Mouse (Mus musculus): ENCODE data around the gene Arhgef16. TPM values are rescaled to one million over a fixed set of nuclear protein-coding genes. Genes with fewer than 3 reads are reported as not detected.
A peak's percentile ranks its signal among the peaks of the same experiment; 100 is the strongest.

The Arhgef16 gene
- polyA plus RNA-seq, 1 experiment from 2014 or later: 1.6 TPM

DNA sequence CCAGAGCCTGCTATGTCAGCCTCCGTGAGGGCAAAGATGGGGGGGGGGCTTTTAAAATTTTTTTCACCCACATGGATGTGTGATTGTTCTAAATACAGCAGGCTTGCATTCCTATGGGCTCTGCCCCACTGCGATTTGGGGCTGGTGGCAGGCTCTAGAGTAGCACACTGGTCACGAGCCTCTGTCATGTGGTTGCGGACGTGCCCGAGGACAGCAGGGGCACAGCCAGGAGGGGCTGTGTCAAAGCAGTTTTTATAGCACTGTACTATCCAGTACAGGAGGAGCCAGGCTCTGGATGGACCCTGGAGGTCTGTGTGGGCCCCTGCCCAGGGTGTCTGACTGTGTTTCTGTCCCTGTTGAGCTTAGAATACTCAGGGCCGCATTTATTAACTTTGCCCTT is 28.5 kb upstream of the Arhgef16 start:
- 90% methylated on average over 7 of the region's 7 CpGs for WGBS
- H3K4me1 ChIP-seq (ENCODE audit: control insufficient read depth, insufficient read depth, low read length): peaks cover 7% of the 10 kb centered on the region
- H3K9me3 ChIP-seq (replicated peaks; ENCODE audit: control insufficient read depth, low read length, poor library complexity, severe bottlenecking): no peaks in the 10 kb centered on the region
- H3K27me3 ChIP-seq (ENCODE audit: control insufficient read depth, insufficient read depth, low read depth, low read length): no peaks in the 10 kb centered on the region
- ATAC-seq: no peak
- no peak overlapping the region for H3K27ac ChIP-seq (ENCODE audit: low read length)
- H3K9ac ChIP-seq (ENCODE audit: low read depth, low read length): no peak overlapping the region
- H3K4me2 ChIP-seq (ENCODE audit: low read length): no peak overlapping the region
- H3K4me3 ChIP-seq (ENCODE audit: low read depth, low read length): no peak overlapping the region
- no peaks in the 10 kb centered on the region for H3K36me3 ChIP-seq (ENCODE audit: control insufficient read depth, insufficient read depth, low read length)

DNA sequence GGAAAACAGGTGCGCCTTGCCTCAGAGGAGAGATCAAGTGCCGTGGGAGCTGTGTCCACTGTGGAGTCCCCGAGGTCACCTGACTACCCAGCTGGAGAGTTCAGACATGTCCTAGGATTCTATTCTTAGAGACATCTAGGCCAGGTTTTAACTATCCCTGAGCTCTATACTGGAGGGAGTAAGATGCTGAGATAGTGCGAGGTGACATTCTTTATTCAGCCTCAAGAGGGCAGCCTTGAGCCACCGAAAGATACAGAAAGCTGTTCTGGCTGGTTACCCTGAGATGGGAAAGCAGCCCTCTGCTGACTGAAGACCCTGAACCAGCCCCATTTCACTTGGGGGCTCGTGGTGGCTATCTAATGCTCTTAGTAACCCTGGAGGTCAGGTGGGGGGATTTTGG is 27.4 kb upstream of the Arhgef16 start:
- H3K27ac ChIP-seq (ENCODE audit: low read length): no peak overlapping the region
- no peaks in the 10 kb centered on the region for H3K9me3 ChIP-seq (replicated peaks; ENCODE audit: control insufficient read depth, low read length, poor library complexity, severe bottlenecking)
- WGBS: 6% methylated on average over 6 of the region's 6 CpGs
- H3K4me3 ChIP-seq (ENCODE audit: low read depth, low read length): no peak overlapping the region
- no peaks in the 10 kb centered on the region for H3K27me3 ChIP-seq (ENCODE audit: control insufficient read depth, insufficient read depth, low read depth, low read length)
- peak overlapping the region; percentile 33; the same call in 1 of the 2 replicates for H3K4me2 ChIP-seq (ENCODE audit: low read length)
- no peak overlapping the region for H3K9ac ChIP-seq (ENCODE audit: low read depth, low read length)
- peaks cover 7% of the 10 kb centered on the region for H3K4me1 ChIP-seq (ENCODE audit: control insufficient read depth, insufficient read depth, low read length)
- peak; percentile 69 for ATAC-seq
- H3K36me3 ChIP-seq (ENCODE audit: control insufficient read depth, insufficient read depth, low read length): no peaks in the 10 kb centered on the region

DNA sequence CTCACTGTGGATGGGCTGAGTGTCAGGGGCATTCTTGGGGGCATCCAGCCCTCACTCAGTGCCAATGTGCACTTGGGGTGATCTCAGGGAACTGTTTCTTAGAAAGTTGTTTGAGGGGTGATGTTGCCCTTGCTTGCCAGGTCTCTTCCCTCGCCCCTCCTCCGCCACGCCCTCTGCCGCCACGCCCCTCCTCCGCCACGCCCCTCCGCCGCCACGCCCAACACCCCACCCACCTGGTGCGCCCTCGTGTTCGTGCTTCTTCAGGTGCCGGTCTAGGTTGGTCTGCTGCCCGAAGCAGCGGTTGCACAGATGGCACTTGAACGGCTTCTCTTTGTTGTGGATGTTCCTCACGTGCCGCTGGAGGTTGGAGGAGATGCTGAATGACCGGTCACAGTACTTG is 27.0 kb upstream of the Arhgef16 start:
- no peak overlapping the region for H3K4me3 ChIP-seq (ENCODE audit: low read depth, low read length)
- H3K27me3 ChIP-seq (ENCODE audit: control insufficient read depth, insufficient read depth, low read depth, low read length): no peaks in the 10 kb centered on the region
- ATAC-seq: no peak
- H3K9ac ChIP-seq (ENCODE audit: low read depth, low read length): no peak overlapping the region
- no peaks in the 10 kb centered on the region for H3K9me3 ChIP-seq (replicated peaks; ENCODE audit: control insufficient read depth, low read length, poor library complexity, severe bottlenecking)
- peaks cover 7% of the 10 kb centered on the region for H3K4me1 ChIP-seq (ENCODE audit: control insufficient read depth, insufficient read depth, low read length)
- H3K27ac ChIP-seq (ENCODE audit: low read length): no peak overlapping the region
- WGBS: 8% methylated on average over 17 of the region's 20 CpGs
- peak overlapping the region; percentile 33; the same call in 1 of the 2 replicates for H3K4me2 ChIP-seq (ENCODE audit: low read length)
- no peaks in the 10 kb centered on the region for H3K36me3 ChIP-seq (ENCODE audit: control insufficient read depth, insufficient read depth, low read length)

DNA sequence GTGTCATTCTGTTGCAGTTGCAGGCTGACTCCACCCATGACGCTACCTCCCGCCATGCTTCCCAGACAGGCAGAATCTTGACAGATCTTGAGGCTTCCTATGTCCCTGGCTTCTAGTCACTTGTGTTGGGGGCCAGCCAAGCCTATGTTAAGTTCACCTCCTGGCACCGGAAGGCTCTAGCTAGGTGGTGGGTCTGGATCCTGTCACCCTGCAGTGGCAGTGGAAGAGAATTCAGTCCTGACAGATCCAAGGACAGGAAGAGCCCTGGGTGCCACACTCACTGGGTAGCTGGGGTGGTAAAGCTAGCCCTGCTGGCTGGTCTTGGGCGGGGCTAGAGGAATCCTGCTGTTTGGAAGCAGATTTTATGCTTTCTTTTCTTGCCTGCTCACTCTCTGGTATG is 23.9 kb upstream of the Arhgef16 start:
- WGBS: 62% methylated on average over 4 of the region's 4 CpGs
- H3K9ac ChIP-seq (ENCODE audit: low read depth, low read length): no peak overlapping the region
- peaks cover 2% of the 10 kb centered on the region; the same call in 1 of the 2 replicates for H3K4me1 ChIP-seq (ENCODE audit: control insufficient read depth, insufficient read depth, low read length)
- H3K27me3 ChIP-seq (ENCODE audit: control insufficient read depth, insufficient read depth, low read depth, low read length): no peaks in the 10 kb centered on the region
- no peaks in the 10 kb centered on the region for H3K9me3 ChIP-seq (replicated peaks; ENCODE audit: control insufficient read depth, low read length, poor library complexity, severe bottlenecking)
- no peak overlapping the region for H3K4me2 ChIP-seq (ENCODE audit: low read length)
- ATAC-seq: no peak
- H3K27ac ChIP-seq (ENCODE audit: low read length): no peak overlapping the region
- H3K36me3 ChIP-seq (ENCODE audit: control insufficient read depth, insufficient read depth, low read length): no peaks in the 10 kb centered on the region
- no peak overlapping the region for H3K4me3 ChIP-seq (ENCODE audit: low read depth, low read length)

DNA sequence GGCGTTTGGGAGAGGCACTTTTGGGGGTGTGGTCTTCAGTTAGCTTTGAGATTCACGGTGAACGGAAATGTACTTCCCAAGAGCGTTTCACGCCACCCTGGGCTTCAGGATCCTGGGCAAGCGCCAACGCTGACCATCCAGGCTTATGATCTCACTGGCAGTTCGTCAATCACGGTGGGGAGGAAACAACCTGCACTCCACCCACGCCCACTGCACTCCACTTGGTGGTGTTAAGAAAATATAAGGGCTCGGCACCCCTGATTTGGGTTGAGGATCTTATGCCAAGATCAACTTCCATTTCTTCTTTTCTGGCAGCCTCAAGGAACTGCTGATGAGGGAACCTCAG is 12.1 kb upstream of the Arhgef16 start:
- no peak for ATAC-seq
- H3K27me3 ChIP-seq (ENCODE audit: control insufficient read depth, insufficient read depth, low read depth, low read length): no peaks in the 10 kb centered on the region
- H3K9ac ChIP-seq (ENCODE audit: low read depth, low read length): no peak overlapping the region
- no peak overlapping the region for H3K27ac ChIP-seq (ENCODE audit: low read length)
- H3K4me1 ChIP-seq (ENCODE audit: control insufficient read depth, insufficient read depth, low read length): no peaks in the 10 kb centered on the region
- no peaks in the 10 kb centered on the region for H3K9me3 ChIP-seq (replicated peaks; ENCODE audit: control insufficient read depth, low read length, poor library complexity, severe bottlenecking)
- no peak overlapping the region for H3K4me2 ChIP-seq (ENCODE audit: low read length)
- H3K4me3 ChIP-seq (ENCODE audit: low read depth, low read length): no peak overlapping the region
- no peaks in the 10 kb centered on the region for H3K36me3 ChIP-seq (ENCODE audit: control insufficient read depth, insufficient read depth, low read length)
- 80% methylated on average over 11 of the region's 11 CpGs for WGBS

DNA sequence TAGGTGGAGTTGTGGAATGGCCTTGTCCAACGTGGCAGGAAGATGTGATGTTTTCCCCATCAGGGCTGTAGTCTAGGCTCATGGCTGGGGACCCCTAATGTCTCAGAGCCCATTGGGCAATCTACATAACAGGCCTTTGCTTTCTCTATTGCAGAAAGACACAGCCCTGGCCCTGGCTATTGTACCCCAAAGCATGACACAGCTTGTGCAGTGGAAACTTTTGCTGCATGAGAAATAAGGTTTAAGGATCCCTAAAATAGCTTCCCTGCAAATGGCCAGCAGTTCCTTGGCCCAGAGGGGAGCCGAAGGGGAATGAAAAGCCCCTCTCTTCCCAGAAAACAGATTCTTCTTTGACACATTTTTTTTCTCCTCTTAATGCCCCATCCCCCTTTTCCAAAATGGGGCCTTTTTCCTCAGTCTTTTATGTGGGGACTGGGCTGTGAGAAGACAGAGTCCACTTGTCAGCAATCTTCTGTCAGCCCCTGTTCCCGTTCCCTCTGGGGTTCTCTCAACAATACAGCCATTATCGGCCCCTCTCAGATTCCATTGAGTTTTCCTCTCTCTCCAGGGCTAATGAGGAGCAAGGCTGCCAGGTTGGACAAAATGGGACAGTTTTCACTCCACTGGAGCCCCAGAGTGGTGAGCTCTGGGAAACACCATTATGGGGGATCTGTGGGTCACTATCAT is 11.6 kb upstream of the Arhgef16 start:
- H3K4me1 ChIP-seq (ENCODE audit: control insufficient read depth, insufficient read depth, low read length): no peaks in the 10 kb centered on the region
- no peak overlapping the region for H3K4me3 ChIP-seq (ENCODE audit: low read depth, low read length)
- no peak overlapping the region for H3K4me2 ChIP-seq (ENCODE audit: low read length)
- peak; percentile 66; the same call in 1 of the 2 replicates for ATAC-seq
- no peaks in the 10 kb centered on the region for H3K27me3 ChIP-seq (ENCODE audit: control insufficient read depth, insufficient read depth, low read depth, low read length)
- H3K27ac ChIP-seq (ENCODE audit: low read length): 0 out of 2 replicates have a peak overlapping the region, but pooled peaks have one; percentile 49
- 37% methylated on average over 4 of the region's 4 CpGs for WGBS
- H3K9me3 ChIP-seq (replicated peaks; ENCODE audit: control insufficient read depth, low read length, poor library complexity, severe bottlenecking): no peaks in the 10 kb centered on the region
- H3K36me3 ChIP-seq (ENCODE audit: control insufficient read depth, insufficient read depth, low read length): no peaks in the 10 kb centered on the region
- no peak overlapping the region for H3K9ac ChIP-seq (ENCODE audit: low read depth, low read length)

DNA sequence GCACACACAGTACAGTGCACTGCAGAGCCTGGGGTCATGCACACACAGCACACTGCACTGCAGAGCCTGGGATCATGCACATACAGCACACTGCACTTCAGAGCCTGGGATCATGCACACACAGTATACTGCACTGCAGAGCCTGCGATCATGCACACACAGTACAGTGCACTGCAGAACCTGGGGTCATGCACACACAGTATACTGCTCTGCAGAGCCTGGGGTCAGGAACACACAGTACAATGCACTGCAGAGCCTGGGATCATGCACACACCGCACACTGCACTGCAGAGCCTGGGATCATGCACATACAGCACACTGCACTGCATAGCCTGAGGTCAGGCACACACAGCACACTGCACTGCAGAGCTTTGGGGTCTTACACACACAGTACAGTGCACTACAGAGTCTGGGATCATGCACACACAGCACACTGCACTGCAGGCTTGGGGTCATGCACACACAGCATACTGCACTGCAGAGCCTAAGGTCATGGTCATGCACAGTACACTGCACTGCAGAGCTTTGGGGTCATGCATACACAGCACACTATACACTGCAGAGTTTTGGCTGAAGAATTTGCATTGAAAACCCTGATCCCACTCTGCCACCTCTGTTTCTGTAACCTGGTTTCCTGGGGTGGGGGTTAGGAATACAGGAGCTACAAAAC is 10.8 kb upstream of the Arhgef16 start:
- no peak overlapping the region for H3K9ac ChIP-seq (ENCODE audit: low read depth, low read length)
- WGBS: 89% methylated on average over 2 of the region's 2 CpGs
- H3K27ac ChIP-seq (ENCODE audit: low read length): 0 out of 2 replicates have a peak overlapping the region, but pooled peaks have one; percentile 49
- H3K36me3 ChIP-seq (ENCODE audit: control insufficient read depth, insufficient read depth, low read length): no peaks in the 10 kb centered on the region
- ATAC-seq: 0 out of 2 replicates have a peak, but pooled peaks have one; percentile 25
- H3K4me3 ChIP-seq (ENCODE audit: low read depth, low read length): no peak overlapping the region
- H3K4me2 ChIP-seq (ENCODE audit: low read length): no peak overlapping the region
- H3K9me3 ChIP-seq (replicated peaks; ENCODE audit: control insufficient read depth, low read length, poor library complexity, severe bottlenecking): 0 out of 2 replicates have a peak, but pooled peaks cover 2% of the 10 kb centered on the region
- H3K27me3 ChIP-seq (ENCODE audit: control insufficient read depth, insufficient read depth, low read depth, low read length): no peaks in the 10 kb centered on the region
- no peaks in the 10 kb centered on the region for H3K4me1 ChIP-seq (ENCODE audit: control insufficient read depth, insufficient read depth, low read length)

DNA sequence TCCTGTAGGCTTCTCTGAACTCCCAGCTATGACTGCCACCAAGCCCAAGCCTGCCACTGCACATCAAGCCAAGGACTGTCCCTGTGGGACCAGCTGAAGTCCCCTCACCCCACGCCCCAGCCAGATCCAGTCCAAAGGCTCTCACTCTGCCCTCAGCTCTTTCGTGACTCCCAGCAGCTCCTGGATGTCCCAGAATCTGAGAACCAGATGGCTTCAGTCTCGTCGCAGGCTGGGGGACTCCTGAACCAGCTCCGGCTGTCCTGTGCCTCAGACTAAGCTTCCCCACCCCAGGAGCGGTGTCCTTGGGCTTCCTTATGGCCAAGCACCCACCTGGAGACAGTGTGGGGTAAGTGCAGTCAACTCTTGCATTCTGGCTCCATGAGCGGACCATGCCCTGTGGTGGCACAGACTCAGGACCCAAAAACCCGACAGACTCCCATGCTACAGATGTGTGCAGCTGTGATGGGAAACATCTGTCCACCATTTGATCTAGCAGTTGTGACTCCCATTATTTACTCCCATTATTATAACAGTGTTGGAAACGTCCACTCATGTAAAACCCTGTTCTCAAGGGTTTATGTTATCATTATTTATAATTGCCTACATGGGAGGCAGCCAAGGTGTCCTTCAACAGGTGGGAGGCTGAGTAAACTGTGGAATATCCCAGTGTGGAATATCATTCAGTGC is 9.2 kb upstream of the Arhgef16 start:
- Histone ChIP-seq H3K4me3 (ENCODE audit: low read depth, low read length) (no peak overlapping the region), H3K36me3 (ENCODE audit: control insufficient read depth, insufficient read depth, low read length) (no peaks in the 10 kb centered on the region), H3K27me3 (ENCODE audit: control insufficient read depth, insufficient read depth, low read depth, low read length) (no peaks in the 10 kb centered on the region), H3K4me1 (ENCODE audit: control insufficient read depth, insufficient read depth, low read length) (no peaks in the 10 kb centered on the region), H3K4me2 (ENCODE audit: low read length) (no peak overlapping the region), H3K9me3 (replicated peaks; ENCODE audit: control insufficient read depth, low read length, poor library complexity, severe bottlenecking) (0 out of 2 replicates have a peak, but pooled peaks cover 2% of the 10 kb centered on the region), H3K27ac (ENCODE audit: low read length) (no peak overlapping the region), H3K9ac (ENCODE audit: low read depth, low read length) (no peak overlapping the region)
- 79% methylated on average over 9 of the region's 9 CpGs for WGBS
- no peak for ATAC-seq

DNA sequence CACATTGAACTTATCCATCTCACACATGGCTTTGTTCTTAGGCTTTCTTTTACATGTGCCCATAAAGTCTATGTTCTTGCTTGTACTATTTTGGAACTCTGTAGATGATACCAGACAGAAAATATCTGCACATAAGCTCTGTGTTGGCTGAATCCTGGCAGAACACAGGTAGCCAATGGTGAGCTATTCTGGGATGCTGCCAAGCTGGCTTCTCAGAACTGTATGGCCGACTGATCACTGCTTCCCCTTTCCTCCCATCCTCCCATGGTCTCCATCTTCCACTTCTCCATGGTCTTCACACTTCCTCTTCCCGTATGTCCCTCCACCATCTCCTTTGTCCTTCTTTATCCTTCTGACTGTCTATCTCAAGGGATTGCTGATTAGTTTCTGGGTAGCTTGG is 7.7 kb upstream of the Arhgef16 start:
- no peak overlapping the region for H3K4me3 ChIP-seq (ENCODE audit: low read depth, low read length)
- H3K36me3 ChIP-seq (ENCODE audit: control insufficient read depth, insufficient read depth, low read length): no peaks in the 10 kb centered on the region
- WGBS: 85% methylated on average over 2 of the region's 2 CpGs
- no peak overlapping the region for H3K27ac ChIP-seq (ENCODE audit: low read length)
- no peaks in the 10 kb centered on the region for H3K27me3 ChIP-seq (ENCODE audit: control insufficient read depth, insufficient read depth, low read depth, low read length)
- no peak overlapping the region for H3K4me2 ChIP-seq (ENCODE audit: low read length)
- no peaks in the 10 kb centered on the region for H3K4me1 ChIP-seq (ENCODE audit: control insufficient read depth, insufficient read depth, low read length)
- no peak for ATAC-seq
- 0 out of 2 replicates have a peak, but pooled peaks cover 2% of the 10 kb centered on the region for H3K9me3 ChIP-seq (replicated peaks; ENCODE audit: control insufficient read depth, low read length, poor library complexity, severe bottlenecking)
- no peak overlapping the region for H3K9ac ChIP-seq (ENCODE audit: low read depth, low read length)
